Mouse (Mus musculus) liver (tissue): ENCODE results near the gene Vegfc.

ENCODE experiments used
- DNase-seq: peaks from one replicate; pipeline ENCODE4 v3.0.0-alpha.2; 2020; ENCODE audit warnings: mixed read lengths

Gene Vegfc

DNA sequence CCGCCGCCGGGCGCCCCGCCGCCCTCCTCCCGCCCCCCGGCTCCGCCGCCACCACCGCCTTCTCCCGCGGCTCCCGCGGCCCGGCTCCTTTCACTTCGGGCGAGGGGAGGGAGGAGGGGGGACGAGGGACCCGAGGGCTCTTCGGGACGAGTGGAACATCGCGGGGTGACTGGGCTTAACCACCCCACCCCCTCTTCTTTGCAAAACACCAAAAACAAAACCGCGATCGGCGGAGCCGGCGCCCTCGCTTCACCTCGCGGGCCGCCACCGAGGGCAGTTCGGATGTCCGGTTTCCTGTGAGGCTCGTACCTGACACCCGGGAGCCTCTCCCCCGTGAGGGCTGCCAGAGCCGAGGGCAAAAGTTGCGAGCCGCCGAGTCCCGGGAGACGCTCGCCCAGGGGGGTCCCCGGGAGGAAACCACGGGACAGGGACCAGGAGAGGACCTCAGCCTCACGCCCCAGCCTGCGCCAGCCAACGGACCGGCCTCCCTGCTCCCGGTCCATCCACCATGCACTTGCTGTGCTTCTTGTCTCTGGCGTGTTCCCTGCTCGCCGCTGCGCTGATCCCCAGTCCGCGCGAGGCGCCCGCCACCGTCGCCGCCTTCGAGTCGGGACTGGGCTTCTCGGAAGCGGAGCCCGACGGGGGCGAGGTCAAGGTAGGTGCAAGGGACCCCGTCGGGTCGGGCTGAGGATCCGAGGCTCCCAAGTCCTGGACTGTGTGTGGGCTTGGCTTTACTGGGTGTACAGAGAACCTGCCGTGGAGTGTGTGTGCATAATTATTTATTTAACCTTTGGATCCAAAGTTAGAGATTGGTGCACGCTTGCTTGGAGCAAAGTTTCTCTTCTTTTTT is at the start of gene Vegfc:
TSS of gene Vegfc (plus strand) at position 336 of the 850 bp plus-strand sequence.
- DNase-seq, result peak; percentile 22

DNA sequence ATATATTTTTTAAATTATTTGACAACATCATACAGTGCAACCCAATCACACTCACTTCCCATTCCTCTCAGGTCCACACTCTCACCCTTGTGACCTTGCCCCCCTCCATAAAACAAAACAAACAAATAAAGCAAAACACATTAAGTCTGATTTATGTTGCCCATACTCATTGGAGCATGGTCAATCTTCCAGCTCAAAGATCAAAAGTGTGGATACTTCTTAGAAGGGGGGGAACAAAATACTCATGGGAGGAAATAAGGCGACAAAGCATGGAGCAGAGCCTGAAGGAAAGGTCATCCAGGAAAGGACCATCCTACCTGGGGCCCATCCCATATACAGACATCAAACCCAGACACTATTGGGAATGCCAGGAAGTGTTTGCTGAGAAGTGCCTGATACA is 42.8 kb upstream of the Vegfc start:
- DNase-seq, result no peak

DNA sequence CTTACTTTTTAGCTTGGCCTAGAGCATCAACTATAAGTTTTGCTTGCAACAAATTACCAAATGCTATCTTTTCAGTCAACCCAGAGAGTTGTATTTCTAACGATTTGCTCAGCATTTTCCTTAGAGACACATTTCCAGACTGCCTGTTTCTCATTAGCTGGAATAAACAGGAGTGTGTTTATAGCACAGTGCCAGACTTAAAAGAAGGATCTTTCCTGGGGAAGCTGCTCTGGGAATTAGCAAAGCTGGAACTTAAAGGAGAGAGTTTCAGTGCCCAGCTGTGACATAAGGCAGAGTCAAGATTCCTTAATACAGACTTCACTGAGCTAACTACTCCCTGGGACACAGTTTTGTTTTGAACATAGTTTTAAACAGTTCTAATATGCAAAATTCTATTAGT is 34.8 kb upstream of the Vegfc start:
- no peak for DNase-seq

DNA sequence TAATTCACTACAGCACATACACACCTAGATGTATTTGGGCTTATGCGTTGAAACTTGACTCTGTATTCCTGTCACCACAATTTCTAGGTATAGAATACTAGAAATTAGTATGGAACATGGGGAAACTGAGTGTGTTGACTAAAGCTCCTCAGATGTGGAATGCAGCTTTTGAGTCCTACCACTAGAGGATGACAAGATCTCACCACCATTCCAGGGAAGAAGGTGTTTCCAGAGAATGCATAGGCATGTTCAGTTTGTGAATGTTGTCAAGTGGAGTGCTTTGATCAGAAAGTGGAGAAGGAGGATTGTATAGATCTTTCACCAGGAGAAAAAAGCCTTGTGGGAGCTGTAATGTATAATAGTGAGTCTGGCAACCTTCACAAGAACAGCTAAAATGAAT is 33.9 kb upstream of the Vegfc start:
- no peak for DNase-seq

DNA sequence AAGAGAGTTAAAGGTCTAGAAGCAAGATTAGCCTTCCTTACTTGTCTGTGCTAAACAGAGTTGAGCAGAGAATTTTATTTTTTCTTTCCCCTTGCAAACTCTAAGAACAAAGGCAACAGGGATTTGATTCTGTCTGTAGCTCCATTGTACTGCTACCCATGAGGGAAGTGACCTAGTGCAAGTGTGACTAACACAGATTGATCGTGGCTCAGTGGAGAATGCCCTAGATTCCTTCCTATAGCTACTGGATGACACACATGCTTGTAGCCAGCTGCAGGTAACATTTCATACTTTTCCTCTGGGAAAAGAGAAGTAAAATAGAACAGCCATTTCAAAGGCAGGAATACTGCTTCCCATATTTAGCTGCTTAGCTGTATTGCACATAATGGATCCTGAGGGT is 24.2 kb upstream of the Vegfc start:
- DNase-seq, result no peak

GRCm38 (mm10) chr8:54065492-54065891 is 11.9 kb upstream of the Vegfc start:
- no peak for DNase-seq

DNA sequence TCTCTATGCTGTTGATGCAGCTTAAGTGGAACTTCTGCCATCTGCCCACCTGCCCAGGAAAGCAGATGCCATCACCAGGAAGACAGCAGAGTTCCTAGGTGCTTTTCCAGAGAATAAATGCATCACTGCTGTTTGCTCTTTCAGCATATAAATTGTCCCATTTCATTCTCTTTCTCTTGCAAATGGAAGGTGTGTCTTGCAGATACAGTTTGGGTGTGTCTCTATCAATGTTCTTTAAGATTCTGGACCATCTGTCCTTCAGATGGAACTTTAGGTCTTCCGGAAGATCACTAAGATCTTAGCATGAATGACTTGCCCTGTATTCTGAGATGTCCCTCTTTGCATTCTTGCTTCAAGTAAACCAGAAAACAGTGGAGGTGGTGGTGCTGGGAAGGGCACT is 1.1 kb upstream of the Vegfc start:
- DNase-seq, result no peak

DNA sequence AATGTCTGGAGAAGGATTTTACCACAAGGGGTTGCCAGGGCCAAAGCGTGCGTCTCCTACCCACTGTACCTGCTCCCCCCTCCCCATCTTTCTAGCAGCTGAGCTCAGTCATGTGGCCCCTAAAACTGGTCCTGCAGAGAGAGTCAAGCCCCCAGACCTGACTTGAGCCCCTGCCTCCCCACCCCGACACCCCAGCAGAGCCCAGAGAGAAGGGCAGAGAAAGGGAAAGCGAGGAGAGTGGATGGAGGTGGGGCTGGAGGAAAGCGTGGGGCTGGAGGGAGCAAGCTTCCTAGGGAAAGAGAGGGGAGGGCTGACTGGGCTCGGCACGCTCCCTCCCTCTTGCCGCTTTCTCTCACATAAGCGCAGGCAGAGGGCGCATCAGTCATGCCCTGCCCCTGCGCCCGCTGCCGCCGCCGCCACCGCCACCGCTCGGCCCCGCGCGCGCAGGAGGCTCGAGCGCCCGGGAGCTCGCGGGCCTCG is 575 bp upstream of the Vegfc start:
- DNase-seq, result peak; percentile 60

- no peak for DNase-seq
Observed at GRCm38 (mm10) chr8:54078121-54078440, 675 bp downstream of the Vegfc start.

DNA sequence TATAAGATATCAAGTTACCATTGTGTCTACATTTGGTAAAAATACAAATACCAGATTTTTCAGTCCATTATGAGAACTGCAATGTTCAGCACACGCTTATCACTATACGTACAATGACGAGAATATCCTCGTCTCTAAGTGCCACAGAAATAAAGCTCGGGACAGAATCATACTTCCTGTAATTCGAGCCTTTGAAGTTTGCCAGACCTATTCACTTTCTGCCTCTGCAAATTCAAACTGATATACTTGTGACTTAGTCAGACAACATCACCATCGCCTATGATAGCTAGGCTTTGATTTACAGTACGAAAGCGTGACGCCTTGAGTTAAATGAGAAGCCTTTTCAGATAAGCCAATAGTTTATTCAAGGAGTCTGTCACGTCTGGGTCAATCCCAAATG is 1.6 kb downstream of the Vegfc start:
- DNase-seq, result no peak

- DNase-seq, result no peak
Observed at GRCm38 (mm10) chr8:54079601-54080000, 2.2 kb downstream of the Vegfc start.

DNA sequence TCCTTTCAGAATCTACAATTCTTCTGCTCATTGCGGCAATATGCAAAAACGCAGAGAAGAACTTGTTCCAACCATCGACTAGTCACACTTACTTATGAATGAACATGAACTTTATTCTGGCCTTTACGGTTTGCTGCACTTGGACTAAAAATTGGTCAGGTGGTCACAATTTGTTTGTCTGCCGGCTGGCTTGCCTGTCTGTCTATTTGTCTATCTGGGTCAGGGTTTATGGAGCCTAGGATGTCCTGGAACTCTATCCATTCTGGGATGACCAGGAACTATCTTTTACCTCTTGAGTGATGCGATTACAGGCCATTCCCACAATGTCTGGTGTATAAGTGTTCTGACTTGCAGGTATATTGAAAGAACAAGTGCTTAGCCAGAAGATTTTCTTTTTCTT is 8.5 kb downstream of the Vegfc start:
- no peak for DNase-seq

- DNase-seq, result no peak
Observed at GRCm38 (mm10) chr8:54087114-54087513, 9.7 kb downstream of the Vegfc start.

DNA sequence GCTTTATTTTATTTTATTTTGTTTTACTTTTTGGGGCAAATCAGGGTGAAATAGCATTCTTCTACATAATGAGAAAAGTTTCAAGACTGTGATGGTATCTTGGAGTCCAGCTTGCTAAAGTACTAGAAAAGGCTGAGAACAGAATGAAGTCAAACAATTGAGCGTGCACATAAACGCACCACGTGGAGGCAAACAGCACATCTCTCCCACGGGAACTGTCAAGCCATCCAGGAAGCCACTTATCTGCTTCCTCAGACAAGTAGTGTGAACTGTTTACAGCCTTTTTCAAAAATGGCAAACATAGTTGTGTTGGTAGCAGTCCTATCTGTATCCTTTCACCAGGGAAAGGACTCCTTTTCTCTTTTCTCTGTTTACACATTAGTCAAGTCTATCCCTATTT is 11.8 kb downstream of the Vegfc start:
- no peak for DNase-seq

- no peak for DNase-seq
Observed at GRCm38 (mm10) chr8:54089901-54090300, 12.5 kb downstream of the Vegfc start.

DNA sequence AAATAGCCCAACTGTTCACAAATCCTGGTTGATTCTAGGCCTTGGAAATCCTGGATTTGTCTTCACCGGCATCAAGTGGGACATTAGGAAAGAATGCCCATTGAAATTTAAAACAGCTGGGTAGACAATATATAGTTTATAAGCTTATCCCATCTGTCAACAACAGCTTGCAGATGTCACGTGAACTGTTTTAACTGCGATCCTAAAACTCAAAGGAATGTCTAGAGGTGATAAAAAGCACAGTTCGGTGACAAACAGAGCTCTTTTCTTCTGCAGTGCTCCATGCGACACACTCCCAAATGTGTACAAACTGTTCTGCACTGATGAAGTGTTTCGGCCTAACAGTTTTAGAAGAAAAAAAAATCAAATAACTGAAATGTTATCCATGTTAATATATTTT is 22.7 kb downstream of the Vegfc start:
- no peak for DNase-seq

- DNase-seq, result no peak
Observed at GRCm38 (mm10) chr8:54114581-54114980, 37.2 kb downstream of the Vegfc start.

GRCm38 (mm10) chr8:54120115-54120514 is 42.7 kb downstream of the Vegfc start:
- no peak for DNase-seq

GRCm38 (mm10) chr8:54121942-54122341 is 44.5 kb downstream of the Vegfc start:
- no peak for DNase-seq

- DNase-seq, result no peak
Observed at GRCm38 (mm10) chr8:54122345-54122744, 44.9 kb downstream of the Vegfc start.

- DNase-seq, result no peak
Observed at GRCm38 (mm10) chr8:54130558-54130957, 53.2 kb downstream of the Vegfc start.

DNA sequence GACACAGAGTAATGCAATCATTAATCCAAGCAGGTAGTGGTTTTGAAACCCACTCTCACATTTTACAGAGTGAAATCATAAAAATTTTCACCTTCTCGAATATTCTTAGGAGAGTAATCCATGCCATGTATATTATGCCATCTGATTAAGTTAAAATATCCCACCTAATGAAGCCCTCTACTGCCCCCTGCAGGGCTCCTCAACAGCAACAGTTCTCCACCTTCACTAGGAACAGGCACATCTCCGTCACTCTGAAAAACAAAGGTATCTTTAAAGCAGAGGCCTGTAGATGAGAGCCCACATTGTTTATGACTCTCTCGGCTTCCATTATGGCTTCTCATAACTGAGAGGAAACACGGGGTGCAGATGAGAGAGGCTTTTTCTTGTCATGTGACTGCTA is 75.8 kb downstream of the Vegfc start:
- DNase-seq, result peak; percentile 43

- DNase-seq, result no peak
Observed at GRCm38 (mm10) chr8:54163505-54163904, 86.1 kb downstream of the Vegfc start.

GRCm38 (mm10) chr8:54185336-54185735 is 107.9 kb downstream of the Vegfc start:
- DNase-seq, result no peak

- DNase-seq, result no peak
Observed at GRCm38 (mm10) chr8:54185927-54186326, 108.5 kb downstream of the Vegfc start.
